Mouse (Mus musculus): Measurements from ENCODE around the gene R3hdm4.

R3hdm4 gene

DNA sequence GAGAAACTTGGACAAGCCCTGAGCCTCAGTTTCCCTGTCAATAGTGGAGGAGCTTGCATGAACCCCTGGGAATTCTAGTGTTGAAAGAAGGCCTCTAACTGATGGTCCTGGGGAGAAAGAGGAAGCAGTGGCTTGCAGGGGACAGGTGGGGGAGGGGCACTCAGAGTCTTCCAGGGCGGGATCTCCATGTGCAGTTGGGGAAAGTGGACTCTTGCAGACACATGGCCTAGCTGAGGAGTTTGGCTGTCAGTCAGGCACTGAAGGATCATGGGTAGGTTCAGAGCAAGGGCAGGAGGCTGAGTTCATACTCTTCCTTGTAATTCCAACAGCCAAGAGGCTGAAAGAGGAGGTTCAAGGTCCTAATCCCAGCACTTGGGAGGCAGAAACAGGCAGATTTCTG lies 43.8 kb downstream of the R3hdm4 start:
- CTCF ChIA-PET: interaction anchor here (0.7 kb wide), 1 partner anchor 166 kb away, joined by 3 read pairs; no protein-coding TSS in a partner anchor

DNA sequence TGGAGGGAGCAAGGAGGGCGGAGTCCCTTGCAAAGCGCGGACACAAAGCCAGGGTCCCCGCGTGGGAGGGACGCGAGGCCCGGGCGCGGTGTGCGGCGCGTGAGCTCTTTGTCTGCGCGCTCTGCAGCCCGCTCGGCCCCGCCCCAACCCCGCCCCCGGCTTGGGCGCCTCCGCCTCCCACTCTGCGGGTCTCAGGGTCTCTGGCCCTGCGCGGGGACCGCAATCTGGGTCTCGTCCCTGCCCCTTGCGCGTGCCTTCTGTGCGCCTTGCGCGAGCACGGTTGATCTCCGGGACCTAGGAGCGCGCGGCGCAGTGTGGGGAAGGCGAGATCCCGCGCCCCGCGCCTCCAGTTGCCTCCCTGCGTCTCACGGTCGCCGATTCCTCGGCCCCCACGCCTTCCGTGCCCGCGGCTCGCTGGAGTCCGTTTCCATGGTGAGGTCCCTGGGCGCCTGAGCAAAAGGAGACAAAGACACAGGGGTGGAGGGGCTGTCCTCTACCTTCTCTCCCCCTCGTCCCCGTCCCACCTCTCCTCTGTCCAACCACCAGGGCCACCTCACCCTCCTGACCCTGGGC lies 46.6 kb downstream of the R3hdm4 start, which contains the start of the genes Prtn3 and Plppr3:
Gene Prtn3, plus strand, starts transcription at position 187 of the 573 bp plus-strand sequence.
Gene Plppr3, minus strand, starts transcription at position 345 of the 573 bp plus-strand sequence.
- CTCF ChIA-PET: interaction anchor here (0.8 kb wide), 1 partner anchor 65 kb away, joined by 4 read pairs; no protein-coding TSS in a partner anchor

DNA sequence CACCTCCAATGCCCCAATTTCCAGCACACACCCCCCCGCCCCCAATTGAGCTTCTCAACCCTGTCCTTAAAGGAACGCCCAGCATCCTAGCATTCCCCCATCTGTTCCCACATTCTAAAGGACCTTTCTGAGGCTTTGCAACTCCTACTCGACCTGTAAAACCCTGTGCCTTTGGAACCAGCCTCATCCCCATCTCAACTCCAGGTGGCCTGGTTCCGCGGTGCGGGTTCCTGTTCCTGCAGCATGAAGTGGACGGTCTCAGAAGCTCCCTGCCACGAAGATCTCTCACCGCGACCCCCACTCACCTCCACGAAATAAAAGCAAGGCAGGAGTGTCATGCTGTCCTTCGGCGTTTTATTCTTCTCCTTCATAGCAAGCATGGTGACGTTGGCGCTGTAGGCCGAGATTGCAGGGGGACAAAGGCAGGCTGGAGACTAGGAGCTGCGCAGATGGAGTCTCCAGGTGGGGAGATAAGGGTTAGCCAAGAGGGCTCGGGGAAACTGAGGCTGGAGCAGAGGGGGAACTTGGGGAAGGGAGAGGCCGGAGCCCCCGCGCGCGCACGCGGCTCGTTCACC lies 47.2 kb downstream of the R3hdm4 start:
- CTCF ChIA-PET: interaction anchor here (0.6 to 1.1 kb wide), 4 partner anchors 11 to 64 kb away, joined by 3 to 4 read pairs (median 3); no protein-coding TSS in a partner anchor

DNA sequence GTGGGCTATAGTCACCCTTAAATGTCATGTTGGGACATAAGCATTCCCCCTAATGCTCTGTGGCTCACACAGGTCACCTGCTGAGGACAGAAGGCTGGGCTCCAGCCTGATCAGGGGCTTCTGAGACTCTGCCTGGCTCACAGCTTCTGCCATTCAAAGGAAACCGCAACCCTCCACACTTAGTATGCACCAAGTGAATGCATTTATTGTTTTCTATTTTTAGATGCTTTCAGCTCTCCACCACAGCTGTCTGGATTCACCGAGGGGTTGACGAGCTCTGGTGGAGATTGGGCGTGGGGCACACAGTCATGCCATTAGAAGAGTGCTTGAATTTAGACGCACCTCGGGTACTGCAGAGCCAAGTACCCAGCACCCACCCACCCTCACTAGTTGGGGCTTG lies 47.7 kb downstream of the R3hdm4 start:
- CTCF ChIA-PET: interaction anchor here (0.6 to 1.1 kb wide), 4 partner anchors 10 to 64 kb away, joined by 3 to 4 read pairs (median 3); no protein-coding TSS in a partner anchor

DNA sequence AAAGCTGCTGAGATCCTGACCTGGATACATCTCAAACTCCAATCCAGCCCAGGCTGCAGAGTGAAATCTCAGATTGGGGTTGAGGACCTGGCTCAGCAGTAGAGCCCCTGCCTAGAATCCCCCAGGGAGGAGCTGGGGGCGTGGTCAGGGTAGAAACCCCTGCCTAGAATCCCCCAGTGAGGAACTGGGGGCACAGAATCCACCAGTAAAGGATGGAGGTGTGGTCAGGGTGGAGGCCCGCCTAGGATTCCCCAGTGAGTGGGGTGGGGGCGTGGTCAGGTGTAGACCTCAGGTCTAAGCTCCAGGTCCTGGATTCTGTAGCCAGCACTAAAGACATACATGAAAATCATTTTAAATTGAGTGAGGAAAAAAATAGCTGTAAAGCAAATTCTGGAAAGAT lies 48.1 kb downstream of the R3hdm4 start:
- CTCF ChIA-PET: interaction anchor here (0.6 to 1.1 kb wide), 2 partner anchors 13 to 1561 kb away, joined by 3 to 5 read pairs; no protein-coding TSS in a partner anchor

DNA sequence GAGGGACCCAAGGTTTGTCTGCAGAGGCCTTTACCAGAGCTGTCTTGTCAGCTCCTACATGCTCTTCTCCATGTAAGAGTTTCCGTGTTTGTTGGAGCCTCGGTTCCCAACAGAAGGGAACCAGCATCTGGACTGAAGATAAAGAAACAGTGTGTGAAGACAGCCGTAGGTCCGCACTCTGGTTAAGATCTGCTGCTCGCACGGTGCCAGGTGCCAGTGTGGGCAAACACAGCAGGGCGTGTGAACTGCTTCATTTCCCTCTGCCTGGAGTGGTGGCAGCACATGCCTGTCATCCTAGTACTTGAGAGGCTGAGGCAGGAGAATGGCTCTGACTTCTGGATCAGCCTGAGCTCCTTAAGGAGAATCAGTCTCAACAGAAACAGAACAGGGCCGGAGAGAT lies 49.2 kb downstream of the R3hdm4 start:
- CTCF ChIA-PET: interaction anchor here (0.6 kb wide), 1 partner anchor 38 kb away, joined by 3 read pairs; no protein-coding TSS in a partner anchor

DNA sequence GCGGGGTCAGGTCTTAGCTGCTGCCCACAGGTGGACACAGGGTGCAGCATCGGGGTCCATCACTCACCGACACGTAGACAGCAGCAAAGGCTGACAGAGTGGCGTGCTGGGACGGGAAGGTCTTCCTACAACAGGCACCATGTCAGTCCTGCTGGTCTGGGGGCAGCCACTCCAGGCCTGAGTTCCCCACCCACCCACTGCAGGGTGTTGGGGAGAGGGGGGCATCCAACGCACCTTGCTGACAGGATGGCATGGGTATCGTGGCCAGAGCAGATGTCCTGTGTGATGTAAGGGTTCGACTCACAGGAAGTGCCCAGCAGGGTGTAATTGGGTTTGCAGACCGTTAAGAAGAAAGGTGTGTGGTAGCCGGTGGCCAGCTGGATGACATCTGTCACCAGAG lies 54.4 kb downstream of the R3hdm4 start:
- CTCF ChIA-PET: no interaction called here

DNA sequence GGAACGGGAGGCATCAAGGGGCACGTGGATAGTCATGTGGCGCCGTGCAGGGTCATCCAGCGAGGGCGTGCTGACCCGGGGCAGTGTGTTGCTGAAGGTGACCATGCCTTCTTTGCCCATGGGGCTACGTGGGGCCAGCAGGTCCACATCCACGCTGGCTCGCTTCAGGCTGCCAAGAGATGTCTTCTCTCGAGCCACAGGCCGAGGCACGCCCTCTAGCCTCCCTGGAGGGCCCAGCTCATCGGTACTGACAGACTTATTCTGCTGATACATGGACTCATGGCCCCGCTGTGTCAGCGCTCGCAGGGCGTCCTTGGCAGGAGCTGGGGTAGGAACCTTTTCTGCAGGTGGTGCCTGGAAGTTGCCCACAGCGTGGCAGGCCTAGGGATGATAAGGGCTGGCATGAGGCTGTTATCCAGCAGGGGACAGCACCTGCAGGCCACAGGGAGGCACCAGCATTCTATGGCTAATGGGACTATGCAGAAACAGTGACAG lies 55.2 kb downstream of the R3hdm4 start:
- CTCF ChIA-PET: interaction anchor here (0.6 kb wide), 1 partner anchor 48 kb away, joined by 3 read pairs; no protein-coding TSS in a partner anchor

DNA sequence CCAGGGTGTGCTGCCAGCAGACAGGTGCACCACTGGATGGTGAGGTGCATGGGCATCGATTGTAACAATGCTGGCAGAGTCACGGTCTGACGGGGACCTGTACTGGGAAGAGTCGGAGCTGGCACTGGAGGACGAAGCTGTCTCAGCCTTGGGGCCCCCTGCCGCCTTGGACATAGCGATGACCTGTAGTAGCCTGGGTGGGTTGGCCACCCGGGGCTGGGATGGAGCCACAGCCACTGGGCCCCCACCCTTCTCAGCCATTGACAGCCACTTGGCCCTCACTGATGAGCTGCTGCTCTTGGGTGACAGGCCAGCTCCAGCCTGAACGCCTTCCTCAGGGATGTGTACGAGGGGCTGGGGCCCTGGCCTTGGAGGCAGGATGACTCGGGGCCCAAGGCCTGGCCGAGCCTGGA lies 55.8 kb downstream of the R3hdm4 start:
- CTCF ChIA-PET: interaction anchor here (0.6 kb wide), 1 partner anchor 49 kb away, joined by 3 read pairs; no protein-coding TSS in a partner anchor

DNA sequence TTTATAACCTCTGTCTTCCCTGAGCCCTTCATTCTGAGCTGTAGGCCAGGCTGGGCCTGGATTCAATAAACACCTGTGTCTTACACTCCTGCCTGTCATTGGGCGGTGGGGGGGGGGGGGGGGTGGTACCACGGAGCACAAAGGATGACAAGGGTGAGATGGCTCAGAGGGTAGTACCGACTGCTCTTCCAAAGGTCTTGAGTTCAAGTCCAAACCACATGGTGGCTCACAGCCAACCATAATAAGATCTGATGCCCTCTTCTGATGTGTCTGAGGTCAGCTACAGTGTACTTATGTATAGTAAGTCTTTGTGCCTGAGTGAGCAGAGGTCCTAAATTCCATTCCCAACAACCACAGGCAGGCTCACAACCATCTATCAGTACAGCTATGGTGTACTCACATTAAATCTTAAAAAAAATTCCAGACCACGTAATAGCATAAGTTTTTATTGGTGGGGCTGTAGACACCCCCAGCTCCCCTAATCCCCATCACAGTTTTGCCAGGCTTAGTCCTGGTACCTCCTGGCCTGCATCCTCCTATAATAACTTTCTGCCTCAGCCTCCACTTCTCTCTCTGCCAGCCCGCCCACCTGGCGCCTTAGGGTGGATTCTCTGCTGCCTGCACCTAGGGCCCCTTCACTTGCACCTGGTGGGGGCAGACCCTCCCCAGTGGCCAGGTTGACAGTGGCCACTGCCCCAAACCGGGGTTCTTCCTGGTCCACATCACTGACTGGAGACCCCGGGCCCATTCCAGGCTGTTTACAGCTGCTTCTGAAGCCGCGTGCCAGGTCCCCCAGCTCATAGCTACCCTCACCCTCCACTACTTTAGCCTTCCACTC lies 56.4 kb downstream of the R3hdm4 start:
- CTCF ChIA-PET: interaction anchor here (0.6 kb wide), 1 partner anchor 66 kb away, joined by 3 read pairs; no protein-coding TSS in a partner anchor

DNA sequence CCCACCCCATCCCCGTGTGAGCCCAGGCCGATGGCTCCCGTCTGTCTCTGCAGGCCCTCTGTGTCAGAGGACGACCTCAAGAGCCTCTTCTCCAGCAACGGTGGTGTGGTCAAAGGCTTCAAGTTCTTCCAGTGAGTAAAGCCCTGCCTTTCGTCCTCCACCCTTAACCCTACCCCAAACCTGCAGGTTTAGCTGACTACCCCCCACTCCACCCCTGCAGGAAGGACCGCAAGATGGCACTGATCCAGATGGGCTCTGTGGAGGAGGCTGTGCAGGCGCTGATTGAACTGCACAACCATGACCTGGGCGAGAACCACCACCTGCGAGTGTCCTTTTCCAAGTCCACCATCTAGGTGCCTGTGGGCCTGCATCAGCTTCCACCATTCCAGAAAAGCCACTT lies 58.1 kb downstream of the R3hdm4 start:
- CTCF ChIA-PET: interaction anchor here (0.6 kb wide), 1 partner anchor 11 kb away, joined by 3 read pairs; no protein-coding TSS in a partner anchor

DNA sequence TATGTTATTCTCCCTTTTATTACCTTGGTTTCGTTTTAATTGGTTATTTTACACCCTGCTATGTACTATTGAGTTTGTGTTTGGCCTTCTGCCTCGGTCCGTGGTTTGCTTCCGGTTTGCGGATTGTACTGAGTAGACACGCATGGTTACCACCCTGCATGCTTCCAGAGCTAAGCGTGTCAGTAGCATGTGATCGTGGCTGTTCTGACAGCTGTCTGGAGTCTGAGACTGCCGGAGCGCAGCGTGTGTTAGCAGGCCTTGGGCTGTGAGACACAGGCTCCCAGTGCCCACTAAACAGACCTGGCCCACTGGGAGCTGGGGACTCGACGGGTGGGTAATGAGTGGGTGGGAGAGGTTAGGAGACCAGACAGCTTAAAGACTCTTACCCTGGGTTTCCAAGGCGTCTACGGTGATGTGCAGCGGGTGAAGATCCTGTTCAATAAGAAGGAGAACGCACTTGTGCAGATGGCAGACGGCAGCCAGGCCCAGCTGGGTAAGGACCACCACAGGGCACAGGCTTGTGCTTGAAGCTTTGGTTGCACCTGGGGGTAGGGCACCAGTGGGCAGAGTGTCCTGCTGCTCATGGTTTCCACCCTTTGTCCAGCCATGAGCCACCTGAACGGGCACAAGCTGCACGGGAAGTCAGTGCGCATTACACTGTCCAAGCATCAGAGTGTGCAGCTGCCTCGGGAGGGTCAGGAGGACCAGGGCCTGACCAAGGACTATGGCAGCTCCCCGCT lies 58.8 kb downstream of the R3hdm4 start:
- CTCF ChIA-PET: interaction anchor here (1.1 kb wide), 1 partner anchor 191 kb away, joined by 3 read pairs; no protein-coding TSS in a partner anchor

DNA sequence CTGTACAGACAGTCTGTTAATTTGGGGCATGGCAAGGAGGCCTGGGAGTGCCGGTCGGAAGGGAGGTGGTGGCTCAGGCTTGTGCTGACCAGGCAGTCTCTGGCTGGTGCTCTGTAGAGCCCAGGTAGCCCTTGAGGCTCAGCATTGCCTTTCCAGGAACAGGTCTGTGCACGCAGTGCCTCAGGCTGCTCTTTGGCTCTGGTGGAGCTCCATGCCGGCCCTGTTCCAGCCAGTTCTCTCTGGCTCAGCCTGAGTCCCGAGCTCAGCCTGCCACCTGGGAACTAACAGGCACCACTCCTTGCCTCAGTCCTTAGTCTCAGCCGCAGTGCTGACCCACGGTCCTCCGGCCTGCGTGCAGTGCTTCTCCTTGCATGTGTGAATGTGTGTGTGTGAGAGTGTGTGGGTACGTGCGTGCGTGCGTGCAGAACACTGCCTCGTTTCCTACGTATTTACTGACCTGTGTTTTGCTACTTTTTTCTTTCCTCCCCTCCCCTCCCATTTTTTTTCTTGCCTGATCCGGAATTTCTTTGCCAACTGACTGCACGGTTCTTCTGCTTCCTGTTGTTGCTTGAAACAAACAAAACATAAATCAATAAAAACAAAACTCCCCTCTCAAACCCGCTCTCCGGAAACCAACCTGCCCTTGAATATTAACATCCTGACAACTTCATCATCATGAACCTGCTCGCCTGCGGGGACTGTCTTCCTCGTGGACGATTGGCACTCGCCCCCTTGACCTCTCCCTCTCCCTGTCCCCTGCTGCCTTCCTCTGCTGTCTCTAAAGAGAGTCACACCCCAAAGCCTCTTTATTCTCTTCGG lies 59.6 kb downstream of the R3hdm4 start:
- CTCF ChIA-PET: interaction anchor here (1.1 kb wide), 1 partner anchor 191 kb away, joined by 3 read pairs; no protein-coding TSS in a partner anchor

DNA sequence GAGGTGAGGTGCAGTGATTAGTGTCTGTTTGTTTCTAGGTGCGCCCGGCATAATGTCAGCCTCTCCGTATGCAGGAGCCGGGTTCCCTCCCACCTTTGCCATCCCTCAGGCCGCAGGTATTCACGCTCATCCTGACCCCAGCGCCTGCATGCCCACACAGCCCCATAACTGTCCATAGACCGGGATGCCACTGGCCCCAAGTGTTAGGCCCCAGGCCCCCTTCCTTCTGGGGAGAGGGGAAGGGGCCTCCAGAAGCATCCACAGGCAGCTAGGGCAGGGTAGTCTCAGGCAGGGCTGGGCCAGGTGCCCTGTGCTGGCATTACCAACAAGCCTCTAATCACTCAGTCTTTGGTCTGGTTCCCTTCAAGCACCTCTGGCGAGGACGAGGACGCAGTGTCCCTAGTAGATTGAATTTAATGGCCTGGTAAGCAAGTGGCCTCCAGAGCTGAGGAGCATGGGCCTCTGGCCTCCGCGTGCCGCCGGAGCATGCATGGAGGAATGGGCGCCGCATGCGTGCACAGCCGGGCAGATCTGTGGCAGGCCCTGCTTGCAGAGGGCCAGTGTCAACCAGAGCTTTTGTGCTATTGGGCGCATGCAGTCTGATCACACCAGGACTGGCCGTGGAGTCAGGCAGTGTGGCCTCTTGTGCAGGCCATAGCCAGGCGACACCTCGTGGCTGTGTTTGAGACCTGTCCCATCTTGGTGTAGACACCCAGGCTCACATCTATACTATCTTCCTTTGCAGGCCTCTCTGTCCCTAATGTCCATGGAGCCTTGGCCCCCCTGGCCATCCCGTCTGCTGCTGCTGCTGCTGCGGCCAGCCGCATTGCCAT lies 60.7 kb downstream of the R3hdm4 start:
- CTCF ChIA-PET: interaction anchor here (0.8 kb wide), 1 partner anchor 13 kb away, joined by 3 read pairs; no protein-coding TSS in a partner anchor
